Mouse (Mus musculus): ENCODE results near the gene 9930104L06Rik. TPM values are rescaled to one million over a fixed set of nuclear protein-coding genes. Genes with fewer than 3 reads are reported as not detected.
"Not testable (repeated sequence)": the region's sequence is repeated elsewhere in the genome, so short reads cannot be mapped to it uniquely, and the experiment has no call there.

9930104L06Rik gene
- total RNA-seq, 1 experiment, result 23.8 TPM

GRCm38 (mm10) chr4:124905417-124905816, 31.4 kb upstream of the 9930104L06Rik start:
- Histone ChIP-seq H3K4me3 (ENCODE audit: insufficient read depth in 1 of 2, low read depth in 1 of 2, low read length in 2 of 2, poor library complexity in 1 of 2, severe bottlenecking in 1 of 2) (no peak overlapping the region), H3K9ac (ENCODE audit: insufficient read depth, low read depth, low read length, poor library complexity, severe bottlenecking) (no peak overlapping the region), H3K27ac (ENCODE audit: insufficient read depth, low read depth, low read length, poor library complexity, severe bottlenecking) (no peak overlapping the region), H3K4me1 (ENCODE audit: control insufficient read depth in 2 of 2, insufficient read depth in 2 of 2, low read length in 2 of 2, poor library complexity in 1 of 2) (peaks cover 0 to 14% of the 10 kb centered on the region in 2 experiments; a peak in 3 of 4 replicates), H3K9me3 (ENCODE audit: control insufficient read depth, insufficient read depth, low read depth, low read length) (no peaks in the 10 kb centered on the region), H3K36me3 (ENCODE audit: control insufficient read depth, insufficient read depth, low read length, poor library complexity, severe bottlenecking) (no peaks in the 10 kb centered on the region)
- no peak for TF ChIP-seq HCFC1 (IDR thresholded peaks at IDR 0.05; ENCODE audit: borderline replicate concordance, insufficient read depth, low read length)
- peak; percentile 83 for TF ChIP-seq ZNF384 (IDR thresholded peaks at IDR 0.05; ENCODE audit: low read depth, low read length)
- no peak for DNase-seq (ENCODE audit: low read depth, low spot score)
- in situ Hi-C loops (cut with MboI; ENCODE audit: low sequenced_read_pairs in 2 of 2, unreplicated experiment in 2 of 2), result no loop called here

- TF ChIP-seq ZNF384 (IDR thresholded peaks at IDR 0.05; ENCODE audit: low read depth, low read length), result no peak
- Histone ChIP-seq H3K27ac (ENCODE audit: insufficient read depth, low read depth, low read length, poor library complexity, severe bottlenecking) (peak overlapping the region; percentile 1; the same call in 1 of the 2 replicates), H3K9me3 (ENCODE audit: control insufficient read depth, insufficient read depth, low read depth, low read length) (no peaks in the 10 kb centered on the region), H3K4me3 (ENCODE audit: insufficient read depth in 1 of 2, low read depth in 1 of 2, low read length in 2 of 2, poor library complexity in 1 of 2, severe bottlenecking in 1 of 2) (peak overlapping the region; percentile 41 to 69), H3K36me3 (ENCODE audit: control insufficient read depth, insufficient read depth, low read length, poor library complexity, severe bottlenecking) (no peaks in the 10 kb centered on the region), H3K9ac (ENCODE audit: insufficient read depth, low read depth, low read length, poor library complexity, severe bottlenecking) (peak overlapping the region; percentile 13; the same call in 1 of the 2 replicates), H3K4me1 (ENCODE audit: control insufficient read depth in 2 of 2, insufficient read depth in 2 of 2, low read length in 2 of 2, poor library complexity in 1 of 2) (peaks cover 0 to 12% of the 10 kb centered on the region in 2 experiments; a peak in 3 of 4 replicates)
- peak; percentile 89 for DNase-seq (ENCODE audit: low read depth, low spot score)
- in situ Hi-C loops (cut with MboI; ENCODE audit: low sequenced_read_pairs in 2 of 2, unreplicated experiment in 2 of 2), result no loop called here
Observed at GRCm38 (mm10) chr4:124905971-124906822, 30.7 kb upstream of the 9930104L06Rik start.

GRCm38 (mm10) chr4:124928102-124928501, 8.7 kb upstream of the 9930104L06Rik start:
- Histone ChIP-seq H3K9me3 (ENCODE audit: control insufficient read depth, insufficient read depth, low read depth, low read length) (no peaks in the 10 kb centered on the region), H3K4me3 (ENCODE audit: insufficient read depth in 1 of 2, low read depth in 1 of 2, low read length in 2 of 2, poor library complexity in 1 of 2, severe bottlenecking in 1 of 2) (no peak overlapping the region), H3K27ac (ENCODE audit: insufficient read depth, low read depth, low read length, poor library complexity, severe bottlenecking) (no peak overlapping the region), H3K36me3 (ENCODE audit: control insufficient read depth, insufficient read depth, low read length, poor library complexity, severe bottlenecking) (peaks cover 48% of the 10 kb centered on the region), H3K4me1 (ENCODE audit: control insufficient read depth in 2 of 2, insufficient read depth in 2 of 2, low read length in 2 of 2, poor library complexity in 1 of 2) (no peaks in the 10 kb centered on the region), H3K9ac (ENCODE audit: insufficient read depth, low read depth, low read length, poor library complexity, severe bottlenecking) (no peak overlapping the region)
- TF ChIP-seq CHD2 (IDR thresholded peaks at IDR 0.05; ENCODE audit: low read depth, low read length), result no peak
- TF ChIP-seq ZC3H11A (IDR thresholded peaks at IDR 0.05; ENCODE audit: borderline replicate concordance, low read depth, low read length), result no peak
- no peak for TF ChIP-seq MAFK (IDR thresholded peaks at IDR 0.05; ENCODE audit: insufficient read depth, low read depth, low read length)
- no peak for TF ChIP-seq HCFC1 (IDR thresholded peaks at IDR 0.05; ENCODE audit: borderline replicate concordance, insufficient read depth, low read length)
- TF ChIP-seq ZNF384 (IDR thresholded peaks at IDR 0.05; ENCODE audit: low read depth, low read length), result no peak
- in situ Hi-C loops (cut with MboI; ENCODE audit: low sequenced_read_pairs in 2 of 2, unreplicated experiment in 2 of 2), result no loop called here
- DNase-seq (ENCODE audit: low read depth, low spot score), result no peak

- DNase-seq (ENCODE audit: low read depth, low spot score); H3K4me1 ChIP-seq (ENCODE audit: control insufficient read depth in 2 of 2, insufficient read depth in 2 of 2, low read length in 2 of 2, poor library complexity in 1 of 2); H3K27ac ChIP-seq (ENCODE audit: insufficient read depth, low read depth, low read length, poor library complexity, severe bottlenecking); H3K9ac ChIP-seq (ENCODE audit: insufficient read depth, low read depth, low read length, poor library complexity, severe bottlenecking); in situ Hi-C loops (cut with MboI; ENCODE audit: low sequenced_read_pairs in 2 of 2, unreplicated experiment in 2 of 2); H3K9me3 ChIP-seq (ENCODE audit: control insufficient read depth, insufficient read depth, low read depth, low read length): not testable (repeated sequence)
- peaks cover 25% of the 10 kb centered on the region for H3K36me3 ChIP-seq (ENCODE audit: control insufficient read depth, insufficient read depth, low read length, poor library complexity, severe bottlenecking)
- peak within 1 kb of the TSS in 1 of 2 experiments; percentile 95; a peak in 1 of 4 replicates for H3K4me3 ChIP-seq (ENCODE audit: insufficient read depth in 1 of 2, low read depth in 1 of 2, low read length in 2 of 2, poor library complexity in 1 of 2, severe bottlenecking in 1 of 2)
Observed at GRCm38 (mm10) chr4:124939211-124939610, 2.4 kb downstream of the 9930104L06Rik start, which contains the start of gene Cdca8. TSS of gene Cdca8 (minus strand) at chr4:124939311.

- peak; percentile 74 for DNase-seq (ENCODE audit: low read depth, low spot score)
- no peak overlapping the region for H3K4me3 ChIP-seq (ENCODE audit: insufficient read depth in 1 of 2, low read depth in 1 of 2, low read length in 2 of 2, poor library complexity in 1 of 2, severe bottlenecking in 1 of 2)
- H3K9me3 ChIP-seq (ENCODE audit: control insufficient read depth, insufficient read depth, low read depth, low read length), result no peaks in the 10 kb centered on the region
- TF ChIP-seq ZC3H11A (IDR thresholded peaks at IDR 0.05; ENCODE audit: borderline replicate concordance, low read depth, low read length) (peak; percentile 33; the same call in 1 of the 2 replicates), CHD2 (IDR thresholded peaks at IDR 0.05; ENCODE audit: low read depth, low read length) (no peak)
- in situ Hi-C loops (cut with MboI; ENCODE audit: low sequenced_read_pairs in 2 of 2, unreplicated experiment in 2 of 2), result loop anchor here in 1 of 2 experiments (10.0 kb wide), 1 partner anchor 112 kb away; no protein-coding TSS in a partner anchor
- no peak overlapping the region for H3K9ac ChIP-seq (ENCODE audit: insufficient read depth, low read depth, low read length, poor library complexity, severe bottlenecking)
- H3K36me3 ChIP-seq (ENCODE audit: control insufficient read depth, insufficient read depth, low read length, poor library complexity, severe bottlenecking), result peaks cover 20% of the 10 kb centered on the region
- H3K4me1 ChIP-seq (ENCODE audit: control insufficient read depth in 2 of 2, insufficient read depth in 2 of 2, low read length in 2 of 2, poor library complexity in 1 of 2), result no peaks in the 10 kb centered on the region
- no peak overlapping the region for H3K27ac ChIP-seq (ENCODE audit: insufficient read depth, low read depth, low read length, poor library complexity, severe bottlenecking)
Observed at GRCm38 (mm10) chr4:124943022-124943421, 6.2 kb downstream of the 9930104L06Rik start.
